Mouse (Mus musculus): ENCODE results near the gene Mef2d.

Gene Mef2d

DNA sequence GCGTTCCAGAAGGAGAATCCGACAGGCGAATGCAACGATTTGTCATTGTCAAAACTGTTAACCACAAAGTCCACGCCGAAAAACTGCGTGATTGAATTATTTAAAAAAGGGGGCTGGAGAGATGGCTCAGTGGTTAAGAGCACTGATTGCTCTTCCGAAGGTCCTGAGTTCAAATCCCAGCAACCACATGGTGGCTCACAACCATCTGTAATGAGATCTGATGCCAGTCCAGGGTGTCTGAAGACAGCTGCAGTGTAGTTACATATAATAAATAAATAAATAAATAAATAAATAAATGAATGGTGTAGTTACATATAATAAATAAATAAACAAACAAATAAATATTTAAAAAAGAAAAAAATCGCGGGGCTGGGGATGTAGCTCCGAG, 36.2 kb downstream of the Mef2d start:
- in situ Hi-C loops (cut with MboI, MseI), result loop anchor here (5.0 kb wide), 1 partner anchor 36 kb away; the partner anchor contains the start of gene Mef2d

- in situ Hi-C loops (cut with MboI, MseI), result loop anchor here (5.0 kb wide), 1 partner anchor 37 kb away; the partner anchor contains the start of gene Mef2d
These were observed 36.8 kb downstream of the Mef2d start for GRCm38 (mm10) chr3:88178986-88179385.

- in situ Hi-C loops (cut with MboI, MseI), result no loop called here
These were observed 39.2 kb downstream of the Mef2d start for GRCm38 (mm10) chr3:88181374-88181773.

DNA sequence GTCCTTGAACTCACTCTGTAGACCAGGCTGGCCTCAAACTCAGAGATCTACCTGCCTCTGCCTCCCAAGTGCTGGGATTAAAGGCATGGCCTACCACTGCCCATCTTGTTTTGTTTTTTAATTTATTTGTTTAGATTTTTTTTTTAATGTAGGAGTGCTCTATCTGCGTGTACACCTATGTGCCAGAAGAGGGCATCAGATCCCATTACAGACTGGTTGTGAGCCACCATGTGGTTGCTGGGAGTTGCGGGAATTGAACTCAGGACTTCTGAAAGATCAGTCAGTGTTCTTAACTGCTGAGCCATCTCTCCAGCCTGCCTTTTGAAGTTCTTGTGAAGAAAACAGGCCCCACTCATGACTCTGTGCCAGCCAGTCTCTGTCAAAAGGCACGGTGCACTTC, 44.3 kb downstream of the Mef2d start:
- in situ Hi-C loops (cut with MboI, MseI), result no loop called here

- in situ Hi-C loops (cut with MboI, MseI), result loop anchor here (5.0 kb wide), 1 partner anchor 51 kb away; no protein-coding TSS in a partner anchor
These were observed 49.0 kb downstream of the Mef2d start for GRCm38 (mm10) chr3:88191146-88191545.

GRCm38 (mm10) chr3:88191820-88192616, 49.8 kb downstream of the Mef2d start:
- in situ Hi-C loops (cut with MboI, MseI), result loop anchor here (5.0 kb wide), 1 partner anchor 50 kb away; no protein-coding TSS in a partner anchor

GRCm38 (mm10) chr3:88197741-88198504, 55.8 kb downstream of the Mef2d start:
- in situ Hi-C loops (cut with MboI, MseI), result no loop called here

- in situ Hi-C loops (cut with MboI, MseI), result no loop called here
These were observed 56.4 kb downstream of the Mef2d start for GRCm38 (mm10) chr3:88198505-88199020.

DNA sequence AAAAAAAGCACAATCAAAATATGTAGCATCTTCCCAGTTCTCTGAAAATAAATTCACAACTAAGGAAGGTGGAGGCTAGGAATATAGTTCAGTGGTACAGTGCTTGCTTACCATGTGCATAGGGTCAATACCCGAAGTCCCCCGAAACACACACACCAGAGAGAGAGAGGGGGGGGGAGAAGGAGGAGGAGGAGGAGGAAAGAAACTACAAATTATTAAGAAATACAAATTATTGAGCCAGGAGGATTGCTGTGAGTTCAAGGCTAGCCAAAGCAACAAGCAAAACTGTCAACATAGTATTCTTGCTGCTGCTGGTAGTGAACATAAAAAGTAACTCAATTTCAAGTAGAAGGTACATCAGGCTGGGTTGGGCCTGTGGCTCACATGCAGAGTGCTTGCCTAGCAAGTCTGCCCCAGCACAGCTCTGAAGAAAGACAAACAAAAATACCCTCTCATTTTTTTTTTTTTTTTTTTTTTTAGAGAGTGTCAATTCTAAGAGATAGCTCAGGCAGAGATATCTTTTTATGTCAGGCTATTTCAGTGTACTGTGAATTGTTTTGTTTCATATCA, 57.5 kb downstream of the Mef2d start:
- in situ Hi-C loops (cut with MboI, MseI), result no loop called here

DNA sequence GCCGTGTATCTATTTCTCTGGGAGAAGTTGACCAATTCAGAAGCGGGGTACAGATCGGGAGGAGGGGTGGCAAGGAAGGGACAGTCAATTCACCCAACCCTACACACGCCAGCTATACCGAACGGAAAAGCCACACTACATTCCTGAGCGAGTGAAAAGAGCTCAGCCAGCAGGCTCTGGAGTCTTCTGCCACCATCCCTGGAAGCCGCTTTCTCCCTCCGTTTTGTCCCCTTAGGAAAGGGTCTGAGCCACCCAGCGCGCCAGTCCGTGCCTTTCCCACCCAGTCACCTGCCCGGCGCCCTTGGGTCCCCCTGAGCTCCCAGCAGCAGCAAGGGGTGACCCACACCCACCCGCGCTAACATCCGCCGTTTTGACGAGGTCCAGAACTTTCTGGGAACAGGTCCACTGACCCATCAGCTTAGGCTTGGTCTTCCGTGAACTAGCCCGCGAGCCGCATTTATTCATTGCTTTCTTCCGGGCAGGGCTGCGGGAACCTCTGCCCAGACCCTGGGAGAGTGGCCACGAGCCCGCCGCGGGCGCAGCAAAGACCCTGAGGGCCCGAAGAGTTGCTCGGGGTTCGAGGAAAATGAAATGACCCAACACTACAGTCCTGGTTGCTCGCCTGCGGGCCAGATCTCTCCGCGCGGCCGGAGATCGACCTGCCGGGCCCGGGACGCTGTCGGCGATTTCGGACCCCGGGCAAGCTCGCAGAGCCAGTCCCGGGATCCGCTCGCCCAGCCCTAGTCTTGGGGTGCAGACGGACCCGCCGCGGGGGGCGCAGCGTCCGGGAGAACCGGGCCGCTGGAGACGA, 58.2 kb downstream of the Mef2d start:
- in situ Hi-C loops (cut with MboI, MseI), result no loop called here

DNA sequence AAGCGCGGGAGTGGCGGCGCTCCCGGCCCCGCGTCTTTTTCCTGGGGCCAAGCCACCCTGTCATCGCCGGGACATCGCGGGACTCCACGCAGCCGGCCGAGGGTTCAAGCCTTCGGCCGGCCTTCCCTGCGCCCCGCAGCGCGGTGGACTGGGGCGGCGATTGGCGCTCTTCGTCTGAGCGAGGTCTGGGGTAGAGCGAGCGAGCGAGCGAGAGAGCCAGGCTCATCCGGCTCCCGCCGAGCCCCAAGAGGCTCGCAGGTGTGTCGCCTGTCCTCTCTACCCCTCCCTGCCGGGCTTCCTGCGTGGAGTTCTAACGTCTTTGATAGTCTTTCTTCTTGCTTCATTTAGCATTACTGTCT, 58.8 kb downstream of the Mef2d start:
- in situ Hi-C loops (cut with MboI, MseI), result no loop called here

- in situ Hi-C loops (cut with MboI, MseI), result no loop called here
These were observed 59.5 kb downstream of the Mef2d start for GRCm38 (mm10) chr3:88201640-88202039.

- in situ Hi-C loops (cut with MboI, MseI), result no loop called here
These were observed 60.8 kb downstream of the Mef2d start for GRCm38 (mm10) chr3:88202986-88203385.

- in situ Hi-C loops (cut with MboI, MseI), result no loop called here
These were observed 61.3 kb downstream of the Mef2d start for GRCm38 (mm10) chr3:88203456-88203855.

GRCm38 (mm10) chr3:88203999-88204700, 62.0 kb downstream of the Mef2d start:
- in situ Hi-C loops (cut with MboI, MseI), result no loop called here

GRCm38 (mm10) chr3:88204751-88205150, 62.6 kb downstream of the Mef2d start:
- in situ Hi-C loops (cut with MboI, MseI), result no loop called here

DNA sequence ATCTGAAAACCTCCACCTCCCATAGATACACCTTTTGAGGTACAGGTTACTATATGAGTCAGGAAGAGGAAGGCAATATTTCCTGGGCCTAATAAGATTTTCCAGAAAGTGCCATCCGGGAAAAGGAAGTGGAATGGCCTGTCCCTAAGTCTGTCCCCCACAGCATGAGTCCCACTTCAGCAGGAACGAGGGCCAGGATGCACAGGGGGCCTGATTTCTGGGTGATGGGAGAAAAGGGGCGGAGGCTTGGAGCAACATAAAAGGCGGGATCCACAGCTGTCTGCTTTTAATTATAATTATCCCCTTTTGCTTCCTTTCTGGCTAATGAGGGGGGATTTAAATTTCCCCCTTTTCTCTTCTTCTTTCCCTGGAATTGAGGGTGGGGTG, 63.0 kb downstream of the Mef2d start:
- in situ Hi-C loops (cut with MboI, MseI), result no loop called here

GRCm38 (mm10) chr3:88205563-88206491, 63.7 kb downstream of the Mef2d start:
- in situ Hi-C loops (cut with MboI, MseI), result no loop called here

- in situ Hi-C loops (cut with MboI, MseI), result no loop called here
These were observed 64.3 kb downstream of the Mef2d start for GRCm38 (mm10) chr3:88206500-88206899.

Measured in regulatory T cell (primary cell).